Mouse (Mus musculus): Measurements from ENCODE around the gene Gulp1.

Gulp1 gene

GRCm38 (mm10) chr1:44741256-44741655 is 189.9 kb downstream of the Gulp1 start:
- no peak for DNase-seq

GRCm38 (mm10) chr1:44745711-44746110 is 194.4 kb downstream of the Gulp1 start:
- no peak for DNase-seq

GRCm38 (mm10) chr1:44750731-44751730 is 199.7 kb downstream of the Gulp1 start:
- no peak for DNase-seq

- DNase-seq, result no peak
Measured at GRCm38 (mm10) chr1:44778251-44778650, 226.9 kb downstream of the Gulp1 start.

- DNase-seq, result no peak
Measured at GRCm38 (mm10) chr1:44803594-44804372, 252.5 kb downstream of the Gulp1 start.

- no peak for DNase-seq
Measured at GRCm38 (mm10) chr1:44806368-44806767, 255.1 kb downstream of the Gulp1 start.

- DNase-seq, result no peak
Measured at GRCm38 (mm10) chr1:44810336-44810735, 259.0 kb downstream of the Gulp1 start.

GRCm38 (mm10) chr1:44833934-44834333 is 282.6 kb downstream of the Gulp1 start:
- no peak for DNase-seq
